Mouse (Mus musculus): ENCODE data around the gene Pglyrp2. TPM values are rescaled to one million over a fixed set of nuclear protein-coding genes. Genes with fewer than 3 reads are reported as not detected.

Pglyrp2 gene
- total RNA-seq (2014; fragmentation: Nextera tagmentation): not detected in 2 replicates
- 0.33 and 0.41 TPM in 2 replicates for total RNA-seq (2017)
- polyA plus RNA-seq (2012): 0.31 and 0.35 TPM in 2 replicates

GRCm38 (mm10) chr17:32424034-32424433 is at the start of gene Pglyrp2:
TSS of gene Pglyrp2 (minus strand) at chr17:32424167.
- H3K4me3 ChIP-seq (ENCODE audit: low read depth, low read length): no peak within 1 kb of the TSS
- TF ChIP-seq GATA2 (IDR thresholded peaks at IDR 0.05; ENCODE audit: borderline replicate concordance, low read depth, low read length) (no peak), TAL1 (conservative IDR thresholded peaks at IDR 0.05; ENCODE audit: low read depth, low read length) (no peak), GATA1 (IDR thresholded peaks at IDR 0.05; ENCODE audit: borderline replicate concordance, low read length) (no peak), CTCF (IDR thresholded peaks at IDR 0.05; ENCODE audit: low read depth, low read length) (no peak), POLR2AphosphoS5 (IDR thresholded peaks at IDR 0.05; ENCODE audit: insufficient replicate concordance, low read depth, low read length) (no peak)
- no peaks in the 10 kb centered on the region for H3K36me3 ChIP-seq (replicated peaks)
- H3K27me3 ChIP-seq (ENCODE audit: insufficient read depth, low read length): peaks cover 8% of the 10 kb centered on the region
- DNase-seq (ENCODE audit: low spot score): no peak
- no peaks in the 10 kb centered on the region for H3K9me3 ChIP-seq (replicated peaks)
- no peak for ATAC-seq (ENCODE audit: extremely low read depth, insufficient number of reproducible peaks, low FRiP score, poor library complexity, severe bottlenecking)
- H3K4me1 ChIP-seq (ENCODE audit: insufficient read depth, low read depth, low read length): no peaks in the 10 kb centered on the region

- Histone ChIP-seq H3K9me3 (replicated peaks) (no peaks in the 10 kb centered on the region), H3K36me3 (replicated peaks) (no peaks in the 10 kb centered on the region), H3K4me1 (ENCODE audit: insufficient read depth, low read depth, low read length) (no peaks in the 10 kb centered on the region), H3K4me3 (ENCODE audit: low read depth, low read length) (no peak overlapping the region), H3K27me3 (ENCODE audit: insufficient read depth, low read length) (peaks cover 6% of the 10 kb centered on the region; the same call in 1 of the 2 replicates)
- ATAC-seq (ENCODE audit: extremely low read depth, insufficient number of reproducible peaks, low FRiP score, poor library complexity, severe bottlenecking) (no peak), DNase-seq (ENCODE audit: low spot score) (no peak)
- TF ChIP-seq CTCF (IDR thresholded peaks at IDR 0.05; ENCODE audit: low read depth, low read length): no peak
- TF ChIP-seq GATA2 (IDR thresholded peaks at IDR 0.05; ENCODE audit: borderline replicate concordance, low read depth, low read length): no peak
- TF ChIP-seq TAL1 (conservative IDR thresholded peaks at IDR 0.05; ENCODE audit: low read depth, low read length): no peak
- no peak for TF ChIP-seq GATA1 (IDR thresholded peaks at IDR 0.05; ENCODE audit: borderline replicate concordance, low read length)
- no peak for TF ChIP-seq POLR2AphosphoS5 (IDR thresholded peaks at IDR 0.05; ENCODE audit: insufficient replicate concordance, low read depth, low read length)
Measured at GRCm38 (mm10) chr17:32472176-32472575, 48.2 kb upstream of the Pglyrp2 start.

GRCm38 (mm10) chr17:32470795-32471194 is 46.8 kb upstream of the Pglyrp2 start:
- ATAC-seq (ENCODE audit: extremely low read depth, insufficient number of reproducible peaks, low FRiP score, poor library complexity, severe bottlenecking) (no peak), DNase-seq (ENCODE audit: low spot score) (no peak)
- H3K4me3 ChIP-seq (ENCODE audit: low read depth, low read length): no peak overlapping the region
- H3K9me3 ChIP-seq (replicated peaks): no peaks in the 10 kb centered on the region
- H3K4me1 ChIP-seq (ENCODE audit: insufficient read depth, low read depth, low read length): no peaks in the 10 kb centered on the region
- TF ChIP-seq GATA2 (IDR thresholded peaks at IDR 0.05; ENCODE audit: borderline replicate concordance, low read depth, low read length) (no peak), TAL1 (conservative IDR thresholded peaks at IDR 0.05; ENCODE audit: low read depth, low read length) (no peak), GATA1 (IDR thresholded peaks at IDR 0.05; ENCODE audit: borderline replicate concordance, low read length) (no peak), POLR2AphosphoS5 (IDR thresholded peaks at IDR 0.05; ENCODE audit: insufficient replicate concordance, low read depth, low read length) (no peak), CTCF (IDR thresholded peaks at IDR 0.05; ENCODE audit: low read depth, low read length) (no peak)
- H3K27me3 ChIP-seq (ENCODE audit: insufficient read depth, low read length): peaks cover 6% of the 10 kb centered on the region; the same call in 1 of the 2 replicates
- no peaks in the 10 kb centered on the region for H3K36me3 ChIP-seq (replicated peaks)

GRCm38 (mm10) chr17:32468494-32468893 is 44.5 kb upstream of the Pglyrp2 start:
- no peaks in the 10 kb centered on the region for H3K4me1 ChIP-seq (ENCODE audit: insufficient read depth, low read depth, low read length)
- no peak for TF ChIP-seq TAL1 (conservative IDR thresholded peaks at IDR 0.05; ENCODE audit: low read depth, low read length)
- TF ChIP-seq GATA2 (IDR thresholded peaks at IDR 0.05; ENCODE audit: borderline replicate concordance, low read depth, low read length): no peak
- TF ChIP-seq POLR2AphosphoS5 (IDR thresholded peaks at IDR 0.05; ENCODE audit: insufficient replicate concordance, low read depth, low read length): no peak
- no peak for TF ChIP-seq CTCF (IDR thresholded peaks at IDR 0.05; ENCODE audit: low read depth, low read length)
- no peak for TF ChIP-seq GATA1 (IDR thresholded peaks at IDR 0.05; ENCODE audit: borderline replicate concordance, low read length)
- H3K4me3 ChIP-seq (ENCODE audit: low read depth, low read length): no peak overlapping the region
- no peak for ATAC-seq (ENCODE audit: extremely low read depth, insufficient number of reproducible peaks, low FRiP score, poor library complexity, severe bottlenecking)
- no peaks in the 10 kb centered on the region for H3K36me3 ChIP-seq (replicated peaks)
- H3K27me3 ChIP-seq (ENCODE audit: insufficient read depth, low read length): peaks cover 6% of the 10 kb centered on the region; the same call in 1 of the 2 replicates
- no peak for DNase-seq (ENCODE audit: low spot score)
- H3K9me3 ChIP-seq (replicated peaks): no peaks in the 10 kb centered on the region

- no peaks in the 10 kb centered on the region for H3K9me3 ChIP-seq (replicated peaks)
- no peak for DNase-seq (ENCODE audit: low spot score)
- no peaks in the 10 kb centered on the region for H3K36me3 ChIP-seq (replicated peaks)
Measured at GRCm38 (mm10) chr17:32454997-32455396, 31.0 kb upstream of the Pglyrp2 start.

GRCm38 (mm10) chr17:32454188-32454587 is 30.2 kb upstream of the Pglyrp2 start:
- Histone ChIP-seq H3K4me1 (ENCODE audit: insufficient read depth, low read depth, low read length) (peaks cover 4% of the 10 kb centered on the region; the same call in 1 of the 2 replicates), H3K4me3 (ENCODE audit: low read depth, low read length) (no peak overlapping the region), H3K27me3 (ENCODE audit: insufficient read depth, low read length) (no peaks in the 10 kb centered on the region; the same call in 1 of the 2 replicates), H3K36me3 (replicated peaks) (no peaks in the 10 kb centered on the region), H3K9me3 (replicated peaks) (no peaks in the 10 kb centered on the region)
- TF ChIP-seq GATA2 (IDR thresholded peaks at IDR 0.05; ENCODE audit: borderline replicate concordance, low read depth, low read length) (no peak), TAL1 (conservative IDR thresholded peaks at IDR 0.05; ENCODE audit: low read depth, low read length) (no peak), POLR2AphosphoS5 (IDR thresholded peaks at IDR 0.05; ENCODE audit: insufficient replicate concordance, low read depth, low read length) (no peak), CTCF (IDR thresholded peaks at IDR 0.05; ENCODE audit: low read depth, low read length) (no peak), GATA1 (IDR thresholded peaks at IDR 0.05; ENCODE audit: borderline replicate concordance, low read length) (no peak)
- DNase-seq (ENCODE audit: low spot score) (no peak), ATAC-seq (ENCODE audit: extremely low read depth, insufficient number of reproducible peaks, low FRiP score, poor library complexity, severe bottlenecking) (no peak)

More at GRCm38 (mm10) chr17:32454997-32455396, 31.0 kb upstream of the Pglyrp2 start:
- Histone ChIP-seq H3K4me3 (ENCODE audit: low read depth, low read length) (no peak overlapping the region), H3K4me1 (ENCODE audit: insufficient read depth, low read depth, low read length) (peaks cover 4% of the 10 kb centered on the region; the same call in 1 of the 2 replicates), H3K27me3 (ENCODE audit: insufficient read depth, low read length) (no peaks in the 10 kb centered on the region; the same call in 1 of the 2 replicates)
- TF ChIP-seq POLR2AphosphoS5 (IDR thresholded peaks at IDR 0.05; ENCODE audit: insufficient replicate concordance, low read depth, low read length): no peak
- no peak for TF ChIP-seq GATA1 (IDR thresholded peaks at IDR 0.05; ENCODE audit: borderline replicate concordance, low read length)
- no peak for TF ChIP-seq CTCF (IDR thresholded peaks at IDR 0.05; ENCODE audit: low read depth, low read length)
- TF ChIP-seq TAL1 (conservative IDR thresholded peaks at IDR 0.05; ENCODE audit: low read depth, low read length): no peak
- TF ChIP-seq GATA2 (IDR thresholded peaks at IDR 0.05; ENCODE audit: borderline replicate concordance, low read depth, low read length): no peak
- ATAC-seq (ENCODE audit: extremely low read depth, insufficient number of reproducible peaks, low FRiP score, poor library complexity, severe bottlenecking): no peak
